Mouse (Mus musculus): ENCODE results near the gene Stx19.

GRCm38 (mm10) chr16:62873180-62873579 is 58.7 kb downstream of the Stx19 start:
- TF ChIP-seq CTCF (IDR thresholded peaks at IDR 0.05; ENCODE audit: low read depth, low read length) (no peak), POLR2A (IDR thresholded peaks at IDR 0.05; ENCODE audit: extremely low read depth, insufficient read depth, low read length) (no peak)

Data from liver, adult 2 months (tissue).